Mouse (Mus musculus): Measurements from ENCODE around the gene Mpdz.

DNA sequence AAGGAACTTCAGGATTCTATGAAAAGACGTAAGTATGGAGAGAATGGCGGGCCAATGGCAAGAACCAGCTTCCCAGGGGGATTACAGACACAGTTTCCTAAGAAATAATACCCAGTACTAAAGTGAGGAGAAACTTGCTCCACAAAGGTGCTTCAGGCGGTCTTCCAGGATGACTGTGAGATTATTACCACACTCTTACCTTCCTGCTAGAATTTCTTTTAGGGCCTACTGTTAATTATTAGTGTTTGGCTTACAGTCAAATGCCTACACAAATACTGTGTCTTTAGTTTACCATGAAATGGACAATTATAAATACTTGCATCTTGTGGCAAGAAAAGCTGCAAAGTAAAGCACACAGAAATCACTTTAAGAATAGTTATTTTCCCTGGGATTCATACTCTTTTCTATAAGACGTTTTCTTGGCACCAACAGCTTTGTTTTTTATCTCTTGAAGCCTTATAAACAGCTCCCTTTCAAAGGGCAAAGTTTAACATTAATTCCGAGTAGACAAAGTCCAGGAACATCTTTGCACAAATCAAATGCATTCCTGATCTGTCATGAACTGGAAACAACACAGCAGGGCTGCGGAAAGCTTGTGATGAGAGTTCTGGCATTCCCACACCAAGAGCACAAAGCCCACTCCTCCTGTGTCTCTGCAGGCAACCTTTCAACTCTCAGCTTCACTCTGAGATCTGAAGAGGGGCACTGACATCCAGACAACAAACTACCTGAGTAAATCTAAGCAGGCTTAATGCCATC lies 166.5 kb downstream of the Mpdz start:
- no peak for TF ChIP-seq CTCF (IDR thresholded peaks at IDR 0.05; ENCODE audit: low read depth, low read length)
- no peak for TF ChIP-seq TAL1 (conservative IDR thresholded peaks at IDR 0.05; ENCODE audit: low read depth, low read length)
- TF ChIP-seq GATA1 (IDR thresholded peaks at IDR 0.05; ENCODE audit: borderline replicate concordance, low read length) = no peak
- no peak for TF ChIP-seq POLR2AphosphoS5 (IDR thresholded peaks at IDR 0.05; ENCODE audit: insufficient replicate concordance, low read depth, low read length)
- TF ChIP-seq GATA2 (IDR thresholded peaks at IDR 0.05; ENCODE audit: borderline replicate concordance, low read depth, low read length) = no peak

Measured in G1E (cell line).